Mouse (Mus musculus): ENCODE results near the gene H6pd.

DNA sequence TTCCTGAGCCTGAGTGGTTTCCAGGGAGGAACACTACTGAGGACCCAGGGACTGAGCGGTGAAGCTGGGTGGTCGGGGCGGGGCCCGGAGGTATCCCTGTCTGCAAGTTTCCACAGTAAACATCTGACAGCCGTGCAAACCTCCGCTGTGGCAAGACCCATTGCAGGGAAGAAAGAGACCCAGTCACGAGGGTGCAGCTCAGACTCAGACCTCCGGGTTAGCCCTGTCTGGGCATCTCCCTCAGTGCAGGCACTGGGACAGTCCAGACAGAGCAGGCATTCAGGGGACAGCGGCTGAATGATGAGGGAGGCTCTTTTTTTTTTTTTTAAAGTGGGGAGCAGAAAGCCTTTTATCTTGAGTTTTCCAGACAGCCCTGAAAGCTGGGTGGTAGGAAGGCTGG, 63.6 kb downstream of the H6pd start:
- no peak for TF ChIP-seq CTCF (IDR thresholded peaks at IDR 0.05; ENCODE audit: low read depth, low read length)
- no peak for TF ChIP-seq POLR2A (IDR thresholded peaks at IDR 0.05; ENCODE audit: insufficient read depth, low read length)
- TF ChIP-seq EP300 (IDR thresholded peaks at IDR 0.05; ENCODE audit: insufficient read depth, low read depth, low read length): peak; percentile 28; the same call in 1 of the 2 replicates

Measured in ES-Bruce4 (cell line).